Mouse (Mus musculus) heart, postnatal 4 days (tissue): ENCODE results near the gene Rem2. TPM values are rescaled to one million over a fixed set of nuclear protein-coding genes. Genes with fewer than 3 reads are reported as not detected.

Experiments
- DNase-seq: peaks from one replicate; pipeline ENCODE4 v3.0.0; 2021
- total RNA-seq, 2 experiments: library from RNA; stranded (reverse); gene quantifications; 2 replicates each; pipeline ENCODE4 v1.2.3; 2021

Rem2 gene
- under 1 TPM; 0.14 to 0.23 TPM for total RNA-seq

DNA sequence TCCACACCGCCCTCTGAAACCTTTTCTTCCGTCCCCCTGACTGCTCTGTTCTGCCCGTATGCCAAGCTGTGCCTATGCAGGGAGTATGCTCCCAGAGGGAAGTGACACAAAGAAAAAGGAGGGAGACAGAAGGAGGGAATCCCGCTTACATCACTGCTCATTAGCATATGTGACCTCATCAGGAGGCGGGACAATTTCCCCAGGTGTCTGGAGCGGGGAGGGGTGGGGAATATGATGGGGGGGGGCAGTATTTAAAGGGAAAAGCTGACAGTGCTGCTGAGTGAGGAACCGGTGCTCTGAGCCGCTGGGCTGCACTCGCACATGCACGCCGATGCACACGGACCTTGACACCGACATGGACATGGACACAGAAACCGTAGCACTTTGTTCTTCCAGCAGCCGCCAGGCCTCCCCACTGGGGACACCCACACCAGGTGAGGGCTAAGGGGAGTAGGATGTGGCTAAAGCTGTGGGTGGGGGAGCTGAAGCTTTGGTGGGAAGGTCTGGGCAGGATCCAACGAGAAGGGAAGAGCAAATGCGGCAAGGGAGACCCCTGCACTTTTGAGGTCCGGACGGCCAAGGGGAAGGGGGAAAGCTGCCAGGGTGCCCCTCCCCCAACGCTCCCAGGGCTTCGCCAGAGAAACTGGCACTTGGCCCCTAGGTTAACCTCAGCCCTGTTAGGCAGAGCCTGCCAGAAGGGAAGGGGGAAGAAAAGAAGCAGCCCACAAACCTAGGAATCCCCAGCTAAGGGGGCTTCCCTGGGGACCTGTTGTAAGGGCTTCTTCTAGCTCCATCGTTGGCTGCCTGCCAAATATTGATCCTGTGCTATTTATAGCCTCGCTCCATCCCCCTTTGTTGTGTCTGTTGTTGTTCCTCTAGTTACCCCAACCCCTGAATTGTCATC, at the start of gene Rem2:
Gene Rem2, plus strand, starts transcription at position 160 of the 904 bp plus-strand sequence.
- no peak for DNase-seq

DNA sequence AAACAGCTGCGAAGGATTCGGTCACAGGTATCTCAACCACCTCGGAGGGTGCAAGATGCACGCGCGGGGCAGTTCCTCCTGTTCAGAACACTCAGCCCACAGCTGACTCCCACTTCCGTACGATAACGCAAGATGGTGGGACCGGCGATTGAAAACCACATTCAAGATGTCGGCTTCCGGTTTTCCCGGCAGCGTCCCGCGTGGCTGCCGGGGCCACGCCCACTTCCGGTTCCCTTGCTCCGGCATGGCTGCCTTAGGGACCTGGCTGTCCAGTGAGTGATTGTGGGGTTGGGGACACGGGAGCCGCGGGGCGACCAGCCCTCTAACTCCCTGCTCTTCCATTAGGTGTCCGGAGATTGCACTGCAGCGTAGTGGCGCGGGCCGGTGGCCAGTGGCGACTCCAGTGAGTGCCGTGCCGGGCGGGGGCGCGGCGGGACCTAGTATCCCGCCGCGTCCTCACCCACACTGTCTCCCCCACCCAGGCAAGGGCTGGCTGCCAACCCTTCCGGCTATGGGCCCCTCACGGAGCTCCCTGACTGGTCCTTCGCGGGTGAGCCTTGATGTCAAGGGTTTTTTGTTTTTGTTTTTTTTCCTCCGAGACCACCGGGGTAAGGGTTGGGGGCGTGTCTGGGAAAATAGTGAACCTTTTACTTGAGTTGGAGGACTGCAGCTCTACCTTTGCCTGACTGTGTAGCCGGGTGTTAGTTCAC, 49.1 kb upstream of the Rem2 start, which contains the start of gene Mrpl52:
Gene Mrpl52, plus strand, starts transcription at position 221 of the 710 bp plus-strand sequence.
- peak; percentile 95 for DNase-seq

DNA sequence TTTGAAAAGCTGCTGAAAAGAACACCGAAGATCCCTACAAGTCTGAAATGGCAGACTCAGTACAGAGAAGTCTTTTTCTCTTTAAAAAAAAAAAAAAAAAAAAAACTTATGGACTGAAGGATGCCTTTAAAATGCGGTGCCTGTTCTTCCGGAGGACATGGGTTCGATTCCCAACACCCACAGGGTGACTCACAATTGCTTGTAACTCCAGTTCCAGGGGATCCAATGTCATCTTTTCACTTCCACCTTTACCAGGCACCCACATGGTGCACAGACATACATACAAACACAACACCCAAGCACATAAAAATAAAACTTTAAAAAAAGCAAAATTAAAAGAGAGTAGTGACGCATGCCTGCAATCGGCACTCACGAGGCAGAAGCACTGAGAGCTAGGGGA, 48.2 kb upstream of the Rem2 start:
- no peak for DNase-seq

DNA sequence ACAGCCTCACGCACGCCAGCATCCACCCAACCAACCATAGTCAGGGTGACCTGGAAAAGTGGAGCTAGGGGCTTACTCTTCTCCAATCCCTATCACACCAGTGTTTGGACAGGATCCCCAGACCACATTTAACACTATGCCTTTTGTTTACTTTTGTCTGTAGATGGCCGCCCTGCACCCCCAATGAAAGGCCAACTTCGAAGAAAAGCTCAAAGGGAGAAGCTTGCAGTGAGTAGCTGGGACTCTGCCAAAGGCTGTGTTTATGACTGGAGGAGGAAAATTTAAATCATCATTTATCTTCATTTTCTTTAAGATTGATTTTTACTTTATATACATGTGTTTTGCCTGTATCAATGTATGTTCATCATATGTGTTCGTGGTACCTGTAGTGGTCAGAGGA, 47.5 kb upstream of the Rem2 start:
- no peak for DNase-seq

- no peak for DNase-seq
These were observed 46.4 kb upstream of the Rem2 start for GRCm38 (mm10) chr14:54429332-54430093.

- peak; percentile 52 for DNase-seq
These were observed 45.3 kb upstream of the Rem2 start for GRCm38 (mm10) chr14:54430406-54431145.

- peak; percentile 83 for DNase-seq
These were observed 44.4 kb upstream of the Rem2 start, which contains the start of gene Mmp14 for GRCm38 (mm10) chr14:54431334-54432077. Mmp14 (plus strand) TSS chr14:54431612.

- peak; percentile 67 for DNase-seq
These were observed 43.6 kb upstream of the Rem2 start for GRCm38 (mm10) chr14:54432078-54432836.

DNA sequence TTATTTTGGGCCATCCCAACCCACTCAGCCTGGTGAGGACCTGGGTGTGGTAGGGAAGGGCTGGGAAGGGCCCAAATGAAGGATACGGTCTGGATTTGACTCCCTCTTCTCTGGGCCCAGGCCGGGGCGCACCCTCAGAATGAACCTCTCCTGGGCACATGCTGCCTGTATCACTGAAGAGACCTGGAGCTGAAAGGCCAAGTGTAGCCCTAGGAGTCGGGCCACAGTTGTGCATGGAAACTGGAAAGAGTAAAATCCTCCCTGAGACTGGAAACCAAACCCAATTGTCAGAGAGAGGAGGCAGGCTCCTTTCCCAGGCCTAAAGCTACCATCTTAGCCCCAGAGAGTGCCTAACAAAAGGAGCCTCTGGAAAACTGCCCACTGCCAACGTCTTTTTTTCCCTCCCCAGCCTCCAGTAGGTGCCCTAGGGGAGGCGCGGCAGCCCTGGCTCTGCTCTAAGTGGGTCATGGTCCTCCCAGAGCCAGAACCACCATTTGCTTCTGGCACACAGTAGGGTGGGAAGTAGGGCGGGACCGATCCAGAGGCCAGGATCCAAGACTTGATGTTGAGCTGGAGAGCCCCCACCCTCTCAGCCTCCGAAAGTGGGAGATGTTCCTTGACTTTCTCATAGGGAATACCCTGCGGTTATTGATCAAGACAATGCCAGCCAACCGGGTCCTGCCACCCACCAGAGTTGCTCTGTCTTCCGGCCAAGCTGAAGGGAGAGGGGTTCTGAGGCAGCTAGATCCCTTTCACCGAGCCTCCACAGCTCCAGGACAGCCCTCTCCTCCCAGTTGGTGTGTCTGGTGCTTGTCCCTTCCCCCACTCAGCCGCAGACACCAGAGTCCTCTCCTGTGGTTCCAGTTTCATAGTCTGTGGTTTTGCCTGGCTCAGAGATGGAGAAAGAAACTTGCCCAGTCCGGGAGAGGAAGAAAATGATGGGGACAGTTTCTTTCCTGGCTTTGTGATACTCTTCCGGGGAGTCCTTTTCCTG, 42.8 kb upstream of the Rem2 start:
- DNase-seq, result peak; percentile 46

DNA sequence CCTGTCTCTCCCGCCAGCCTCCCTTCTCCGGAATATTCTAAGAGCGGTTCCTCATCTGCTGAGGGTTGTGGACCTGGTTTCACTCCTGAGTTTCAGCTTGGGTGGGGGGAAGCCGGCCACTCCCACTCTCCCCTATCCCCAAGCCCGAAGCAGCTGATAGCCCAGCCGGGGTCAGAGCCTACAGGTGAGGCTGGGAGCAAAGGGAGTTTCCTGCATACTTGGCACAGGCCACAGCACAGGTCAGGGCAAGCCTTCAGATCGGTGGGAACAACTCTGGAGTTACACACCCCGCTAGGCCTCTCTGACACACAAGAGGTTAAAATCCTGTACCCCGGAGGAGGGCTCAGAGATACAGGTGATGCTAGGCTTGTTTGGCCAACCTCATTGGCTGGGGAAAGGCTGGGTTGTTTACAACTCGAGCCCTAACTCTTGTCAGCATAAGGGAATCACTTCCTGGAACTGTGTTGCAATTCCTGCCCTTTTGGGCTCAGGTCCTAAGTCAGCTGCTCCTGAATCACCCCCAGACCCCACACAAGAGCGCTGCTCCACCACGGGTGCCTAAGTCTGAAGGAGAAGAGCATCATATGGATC, 41.9 kb upstream of the Rem2 start:
- no peak for DNase-seq

DNA sequence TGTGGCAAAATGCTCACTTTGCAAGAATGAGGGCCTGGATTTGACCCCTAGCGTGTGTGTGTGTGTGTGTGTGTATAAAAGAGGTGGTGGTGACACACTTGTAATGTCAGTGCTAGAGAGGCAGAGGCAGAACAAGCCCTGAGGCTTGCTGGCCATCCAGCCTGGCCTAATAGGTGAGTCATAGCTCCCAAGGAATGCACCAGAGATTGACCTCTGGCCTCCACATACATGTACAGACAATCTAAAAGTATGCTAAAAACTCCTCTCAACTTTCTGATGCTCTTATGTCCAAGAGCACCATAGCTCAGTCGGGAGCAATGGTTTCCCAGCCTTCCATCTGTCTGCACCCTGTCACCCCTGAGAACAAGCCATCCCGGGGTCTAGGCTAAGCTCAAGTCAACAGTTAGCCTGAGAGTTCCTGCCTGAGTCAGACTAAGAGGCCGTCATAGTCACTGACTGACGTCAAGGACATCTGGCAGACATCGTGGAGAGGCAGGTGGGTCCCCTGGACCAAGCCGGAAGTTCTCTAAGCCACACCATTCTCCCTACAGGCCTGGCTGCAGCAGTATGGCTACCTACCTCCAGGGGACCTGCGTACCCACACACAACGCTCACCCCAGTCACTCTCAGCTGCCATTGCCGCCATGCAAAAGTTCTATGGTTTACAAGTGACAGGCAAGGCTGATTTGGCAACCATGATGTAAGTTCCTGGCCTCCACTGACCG, 40.5 kb upstream of the Rem2 start:
- no peak for DNase-seq

DNA sequence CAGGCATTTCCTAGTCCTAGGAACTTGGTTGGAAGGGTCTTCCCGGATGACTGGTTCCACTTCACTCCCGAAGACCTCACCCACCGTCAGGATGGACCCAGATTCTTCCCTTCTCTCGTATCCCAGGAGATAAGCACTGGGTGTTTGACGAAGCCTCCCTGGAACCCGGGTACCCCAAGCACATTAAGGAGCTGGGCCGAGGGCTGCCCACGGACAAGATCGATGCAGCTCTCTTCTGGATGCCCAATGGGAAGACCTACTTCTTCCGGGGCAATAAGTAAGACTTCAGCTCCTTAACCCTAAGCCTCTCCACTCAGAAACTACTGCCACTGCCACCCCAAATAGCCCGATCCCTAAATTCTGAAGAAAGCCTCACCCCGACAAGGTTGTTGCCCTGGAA, 36.7 kb upstream of the Rem2 start:
- DNase-seq, result no peak

DNA sequence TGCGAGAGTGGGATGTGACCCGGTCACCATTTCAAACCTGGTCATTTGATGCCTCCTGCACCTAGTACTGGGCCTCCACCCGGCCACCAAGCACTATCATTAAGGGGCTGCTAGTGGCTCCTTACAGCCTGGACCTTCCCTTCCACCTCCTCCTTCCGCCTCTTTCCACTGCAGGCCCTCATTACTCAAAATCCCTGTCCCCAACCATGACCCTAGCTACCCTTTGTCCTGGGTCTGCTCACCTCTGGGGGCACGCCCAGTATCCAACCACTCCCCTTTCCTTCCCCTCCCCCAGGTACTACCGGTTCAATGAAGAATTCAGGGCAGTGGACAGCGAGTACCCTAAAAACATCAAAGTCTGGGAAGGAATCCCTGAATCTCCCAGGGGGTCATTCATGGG, 36.3 kb upstream of the Rem2 start:
- DNase-seq, result no peak

DNA sequence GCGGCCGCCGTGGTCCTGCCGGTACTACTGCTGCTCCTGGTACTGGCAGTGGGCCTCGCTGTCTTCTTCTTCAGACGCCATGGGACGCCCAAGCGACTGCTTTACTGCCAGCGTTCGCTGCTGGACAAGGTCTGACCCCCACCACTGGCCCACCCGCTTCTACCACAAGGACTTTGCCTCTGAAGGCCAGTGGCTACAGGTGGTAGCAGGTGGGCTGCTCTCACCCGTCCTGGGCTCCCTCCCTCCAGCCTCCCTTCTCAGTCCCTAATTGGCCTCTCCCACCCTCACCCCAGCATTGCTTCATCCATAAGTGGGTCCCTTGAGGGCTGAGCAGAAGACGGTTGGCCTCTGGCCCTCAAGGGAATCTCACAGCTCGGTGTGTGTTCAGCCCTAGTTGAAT, 35.4 kb upstream of the Rem2 start:
- no peak for DNase-seq

- no peak for DNase-seq
These were observed 34.5 kb upstream of the Rem2 start for GRCm38 (mm10) chr14:54441365-54441764.

DNA sequence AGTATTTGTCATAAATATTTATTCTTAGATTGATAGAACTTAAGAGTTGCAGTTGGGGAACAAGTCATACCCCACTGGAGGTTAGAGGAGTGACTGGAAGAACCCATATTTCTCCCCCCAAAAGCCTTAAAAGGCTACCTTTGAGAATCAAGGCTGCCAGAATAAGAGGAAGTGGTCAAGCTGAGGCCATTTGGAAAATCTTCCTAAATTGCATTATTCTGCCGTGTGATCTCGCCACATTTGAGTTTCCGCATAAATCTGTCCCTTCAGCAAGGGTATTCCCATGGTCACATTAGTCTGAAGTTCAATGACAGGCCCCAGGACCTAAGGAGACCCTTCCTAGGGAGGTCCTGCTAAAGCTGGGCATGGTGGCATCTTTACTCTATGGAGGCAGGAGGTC, 33.4 kb upstream of the Rem2 start:
- DNase-seq, result no peak

DNA sequence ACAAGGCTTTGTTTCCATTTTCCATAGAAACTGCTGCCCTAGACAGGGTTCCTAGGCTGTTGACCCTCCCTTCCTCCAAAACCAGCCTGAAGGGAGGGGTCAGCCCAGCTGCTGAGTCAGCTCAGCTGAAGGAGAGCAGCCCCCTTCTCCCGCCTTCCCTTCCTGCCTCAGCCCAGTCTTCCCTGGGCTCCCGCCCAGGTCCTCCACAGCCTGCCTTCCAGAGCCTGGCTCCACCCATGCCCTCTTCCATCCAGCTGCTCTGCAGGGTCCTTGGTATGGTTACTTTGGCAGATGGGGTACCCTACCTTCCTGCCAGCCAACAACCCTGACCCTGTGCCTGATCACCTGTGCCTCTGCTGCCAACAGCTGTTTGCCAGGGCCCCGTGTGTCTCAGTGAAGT, 32.7 kb upstream of the Rem2 start:
- peak; percentile 78 for DNase-seq
